Mouse (Mus musculus) heart, embryonic 13.5 days (tissue): ENCODE measurements around the gene Chrne. TPM values are rescaled to one million over a fixed set of nuclear protein-coding genes. Genes with fewer than 3 reads are reported as not detected.

ENCODE experiments used
- polyA plus RNA-seq: library from polyadenylated mRNA; unstranded; fragments of >200 nt; fragmentation: Nextera tagmentation; extraction: Ambion mirVana; gene quantifications from 2 replicates; pipeline ENCODE4 v1.2.1, GENCODE M21; 2015

Chrne gene
- polyA plus RNA-seq, 1 experiment from 2014 or later, result not detected

Other genes starting within 250 kb of the Chrne start
- gene Pelp1, start 209.2 kb downstream of the Chrne start, polyA plus RNA-seq, result 23.3 and 23.6 TPM in 2 replicates
- 11.2 and 13.2 TPM in 2 replicates for gene Arrb2, start 186.6 kb downstream of the Chrne start, polyA plus RNA-seq
- gene Med11, start 167.3 kb downstream of the Chrne start, polyA plus RNA-seq, result 25.5 and 26.2 TPM in 2 replicates
- 1.4 and 1.5 TPM in 2 replicates for gene Zmynd15, start 159.8 kb downstream of the Chrne start, polyA plus RNA-seq
- 6.8 and 6.9 TPM in 2 replicates for gene Cxcl16, start 159.2 kb downstream of the Chrne start, polyA plus RNA-seq
- gene Tm4sf5, start 114.0 kb downstream of the Chrne start, polyA plus RNA-seq, result 8.4 and 8.5 TPM in 2 replicates
- gene Vmo1, start 104.6 kb downstream of the Chrne start, polyA plus RNA-seq, result 0.31 TPM in 1 of 2 replicates, not detected in the other
- 0.12 and 0.99 TPM in 2 replicates for gene Gltpd2, start 100.0 kb downstream of the Chrne start, polyA plus RNA-seq
- 636 and 691 TPM in 2 replicates for gene Psmb6, start 93.8 kb downstream of the Chrne start, polyA plus RNA-seq
- not detected in 2 replicates for gene Gm40193, start 86.3 kb downstream of the Chrne start, polyA plus RNA-seq
- gene Pld2, start 79.2 kb downstream of the Chrne start, polyA plus RNA-seq, result 9.3 and 11.2 TPM in 2 replicates
- 8.8 and 9.8 TPM in 2 replicates for gene Mink1, start 56.3 kb downstream of the Chrne start, polyA plus RNA-seq
- not detected in 2 replicates for gene 4930544D05Rik, start 3.4 kb downstream of the Chrne start, polyA plus RNA-seq
- gene Gp1ba, start 19.9 kb upstream of the Chrne start, polyA plus RNA-seq, result 0.86 and 1.0 TPM in 2 replicates
- gene Rnf167, start 28.0 kb upstream of the Chrne start, polyA plus RNA-seq, result 66.3 and 73.8 TPM in 2 replicates
- gene Slc25a11, start 28.3 kb upstream of the Chrne start, polyA plus RNA-seq, result 234 and 262 TPM in 2 replicates
- 1,587 and 1,588 TPM in 2 replicates for gene Pfn1, start 35.4 kb upstream of the Chrne start, polyA plus RNA-seq
- gene Eno3, start 38.0 kb upstream of the Chrne start, polyA plus RNA-seq, result 273 and 322 TPM in 2 replicates
- 175 and 206 TPM in 2 replicates for gene Spag7, start 50.2 kb upstream of the Chrne start, polyA plus RNA-seq
- gene Camta2, start 68.9 kb upstream of the Chrne start, polyA plus RNA-seq, result 10.1 and 12.0 TPM in 2 replicates
- gene Inca1, start 80.9 kb upstream of the Chrne start, polyA plus RNA-seq, result 1.8 and 2.0 TPM in 2 replicates
- 4.0 and 4.3 TPM in 2 replicates for gene Kif1c, start 81.3 kb upstream of the Chrne start, polyA plus RNA-seq
- 8.3 and 9.5 TPM in 2 replicates for gene Zfp3, start 145.0 kb upstream of the Chrne start, polyA plus RNA-seq
- 0.13 TPM in 1 of 2 replicates, not detected in the other for gene Scimp, start 193.4 kb upstream of the Chrne start, polyA plus RNA-seq
- 28.3 and 31.8 TPM in 2 replicates for gene Rabep1, start 225.6 kb upstream of the Chrne start, polyA plus RNA-seq